Mouse (Mus musculus) embryonic facial prominence, embryonic 14.5 days (tissue): ENCODE data around the gene Ctnna3. TPM values are rescaled to one million over a fixed set of nuclear protein-coding genes. Genes with fewer than 3 reads are reported as not detected.

Experiments
- ATAC-seq: fragments of 200-750 bp; cut with Nextera tagmentation; 2 replicates; pipeline ENCODE4 v1.8.0; 2017; ENCODE audit warnings: low read depth, moderate number of reproducible peaks, moderate TSS enrichment
- DNase-seq: peaks from one replicate; pipeline ENCODE4 v3.0.0-alpha.2; 2015; ENCODE audit warnings: low spot score
- H3K27ac ChIP-seq: fragments of 300-500 bp; sonication (generic); replicated peaks from 2 replicates; pipeline ENCODE4 v1.5.1; 2014; ENCODE audit warnings: low read depth, mild to moderate bottlenecking, low read length, moderate library complexity
- H3K27me3 ChIP-seq: fragments of 300-500 bp; sonication (generic); replicated peaks from 2 replicates; pipeline ENCODE4 v1.6.1; 2014; ENCODE audit warnings: low read length; ENCODE audit not compliant: control insufficient read depth, insufficient read depth
- H3K36me3 ChIP-seq: fragments of 300-500 bp; sonication (generic); 2 replicates; pipeline ENCODE4 v1.6.1; 2014; ENCODE audit warnings: low read length, mixed read lengths; ENCODE audit not compliant: control insufficient read depth, insufficient read depth
- H3K4me1 ChIP-seq: fragments of 300-500 bp; sonication (generic); 2 replicates; pipeline ENCODE4 v1.6.1; 2014; ENCODE audit warnings: antibody characterized with exemption, low read length; ENCODE audit not compliant: control insufficient read depth, insufficient read depth
- H3K4me2 ChIP-seq: fragments of 300-500 bp; sonication (generic); 2 replicates; pipeline ENCODE4 v1.6.1; 2014; ENCODE audit warnings: low read depth, mild to moderate bottlenecking, low read length, moderate library complexity, mixed read lengths
- H3K4me3 ChIP-seq: fragments of 300-500 bp; sonication (generic); 2 replicates; pipeline ENCODE4 v1.5.1; 2014; ENCODE audit warnings: low read depth, mild to moderate bottlenecking, low read length
- H3K9ac ChIP-seq: fragments of 300-500 bp; sonication (generic); 2 replicates; pipeline ENCODE4 v1.6.1; 2014; ENCODE audit warnings: low read depth, mild to moderate bottlenecking, low read length, moderate library complexity, mixed read lengths
- H3K9me3 ChIP-seq: fragments of 300-500 bp; sonication (generic); 2 replicates; pipeline ENCODE4 v1.6.1; 2016; ENCODE audit warnings: low read length; ENCODE audit not compliant: control insufficient read depth
- WGBS: fragments of 180-500 bp; shearing (Covaris S2); extraction: QIAGEN DNeasy Blood & Tissue Kit; methylation state at CpG from one replicate; pipeline ENCODE4 v1.1.7; 2014; 5-methylcytosine and 5-hydroxymethylcytosine counted together
- polyA plus RNA-seq: library from polyadenylated mRNA; unstranded; fragments of >200 nt; fragmentation: Nextera tagmentation; extraction: Ambion mirVana; gene quantifications from 2 replicates; pipeline ENCODE4 v1.2.1, GENCODE M21; 2014

Gene Ctnna3
- polyA plus RNA-seq, 1 experiment from 2014 or later = 1.6 TPM

GRCm38 (mm10) chr10:63532381-63532780, 102.5 kb downstream of the Ctnna3 start:
- no peak overlapping the region for H3K27ac ChIP-seq
- no peaks in the 10 kb centered on the region for H3K36me3 ChIP-seq
- DNase-seq (no peak), ATAC-seq (no peak)
- no peaks in the 10 kb centered on the region for H3K9me3 ChIP-seq
- H3K27me3 ChIP-seq = no peaks in the 10 kb centered on the region
- no peak overlapping the region for H3K9ac ChIP-seq
- 69% methylated on average over 8 of the region's 8 CpGs for WGBS
- H3K4me3 ChIP-seq = no peak overlapping the region
- no peak overlapping the region for H3K4me2 ChIP-seq
- no peaks in the 10 kb centered on the region for H3K4me1 ChIP-seq

DNA sequence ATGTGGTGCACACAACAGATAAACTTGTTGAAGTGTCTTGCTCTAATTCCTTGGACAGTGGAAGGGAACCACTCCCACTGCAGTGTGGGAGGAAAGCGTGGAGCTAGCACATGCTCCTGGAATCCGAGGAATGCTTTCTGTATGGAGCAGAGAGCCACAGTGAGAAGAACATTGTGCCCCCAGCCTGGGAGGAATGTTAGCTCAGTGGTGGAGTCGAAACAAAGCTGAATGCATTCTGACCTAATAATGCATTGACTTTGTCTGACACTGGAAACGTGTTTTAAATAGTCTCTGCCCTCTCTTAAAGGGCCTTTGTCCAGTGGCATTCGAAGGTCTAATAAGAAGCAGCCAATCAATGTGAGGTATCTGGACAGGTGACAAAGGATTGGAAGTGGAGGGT, 111.9 kb downstream of the Ctnna3 start:
- ATAC-seq = peak; percentile 86
- WGBS = 15% methylated on average over 5 of the region's 5 CpGs
- Histone ChIP-seq H3K27me3 (no peaks in the 10 kb centered on the region), H3K27ac (no peak overlapping the region), H3K36me3 (no peaks in the 10 kb centered on the region), H3K4me3 (no peak overlapping the region), H3K9me3 (no peaks in the 10 kb centered on the region), H3K9ac (no peak overlapping the region), H3K4me1 (0 out of 2 replicates have a peak, but pooled peaks cover 8% of the 10 kb centered on the region), H3K4me2 (no peak overlapping the region)
- peak; percentile 81 for DNase-seq

- Histone ChIP-seq H3K9ac (no peak overlapping the region), H3K4me2 (no peak overlapping the region), H3K36me3 (no peaks in the 10 kb centered on the region), H3K27me3 (no peaks in the 10 kb centered on the region), H3K9me3 (no peaks in the 10 kb centered on the region), H3K4me1 (0 out of 2 replicates have a peak, but pooled peaks cover 8% of the 10 kb centered on the region), H3K27ac (no peak overlapping the region), H3K4me3 (no peak overlapping the region)
- DNase-seq = no peak
- WGBS = 36% methylated on average over 6 of the region's 6 CpGs
- ATAC-seq = no peak; the same call in 1 of the 2 replicates
Measured at GRCm38 (mm10) chr10:63542493-63542892, 112.6 kb downstream of the Ctnna3 start.

- 80% methylated on average over 8 of the region's 8 CpGs for WGBS
- no peak for ATAC-seq
Measured at GRCm38 (mm10) chr10:63566691-63567090, 136.8 kb downstream of the Ctnna3 start.

GRCm38 (mm10) chr10:63571561-63571960, 141.7 kb downstream of the Ctnna3 start:
- DNase-seq (no peak), ATAC-seq (no peak)
- Histone ChIP-seq H3K27ac (no peak overlapping the region), H3K4me2 (no peak overlapping the region), H3K36me3 (no peaks in the 10 kb centered on the region), H3K9me3 (no peaks in the 10 kb centered on the region), H3K4me3 (no peak overlapping the region), H3K4me1 (no peaks in the 10 kb centered on the region), H3K27me3 (no peaks in the 10 kb centered on the region), H3K9ac (no peak overlapping the region)

More at GRCm38 (mm10) chr10:63566691-63567090, 136.8 kb downstream of the Ctnna3 start:
- H3K27ac ChIP-seq = no peak overlapping the region
- H3K9me3 ChIP-seq = no peaks in the 10 kb centered on the region
- H3K36me3 ChIP-seq = no peaks in the 10 kb centered on the region
- H3K4me3 ChIP-seq = no peak overlapping the region
- no peak for DNase-seq
- no peaks in the 10 kb centered on the region for H3K27me3 ChIP-seq
- H3K4me1 ChIP-seq = no peaks in the 10 kb centered on the region
- H3K4me2 ChIP-seq = no peak overlapping the region
- no peak overlapping the region for H3K9ac ChIP-seq

GRCm38 (mm10) chr10:63572866-63573265, 143.0 kb downstream of the Ctnna3 start:
- DNase-seq = no peak
- no peak overlapping the region for H3K4me3 ChIP-seq
- WGBS = 89% methylated on average over 7 of the region's 7 CpGs
- no peaks in the 10 kb centered on the region for H3K4me1 ChIP-seq
- no peak overlapping the region for H3K27ac ChIP-seq
- no peak overlapping the region for H3K4me2 ChIP-seq
- H3K9me3 ChIP-seq = no peaks in the 10 kb centered on the region
- no peak for ATAC-seq
- no peak overlapping the region for H3K9ac ChIP-seq
- no peaks in the 10 kb centered on the region for H3K27me3 ChIP-seq
- H3K36me3 ChIP-seq = no peaks in the 10 kb centered on the region

GRCm38 (mm10) chr10:63574100-63574609, 144.3 kb downstream of the Ctnna3 start:
- H3K27me3 ChIP-seq = no peaks in the 10 kb centered on the region
- no peaks in the 10 kb centered on the region for H3K36me3 ChIP-seq
- H3K4me1 ChIP-seq = no peaks in the 10 kb centered on the region
- WGBS = 85% methylated on average over 7 of the region's 7 CpGs
- no peaks in the 10 kb centered on the region for H3K9me3 ChIP-seq
- no peak overlapping the region for H3K9ac ChIP-seq
- peak; percentile 16 for DNase-seq
- no peak overlapping the region for H3K4me3 ChIP-seq
- no peak overlapping the region for H3K27ac ChIP-seq
- 0 out of 2 replicates have a peak, but pooled peaks have one; percentile 22 for ATAC-seq
- H3K4me2 ChIP-seq = no peak overlapping the region

DNA sequence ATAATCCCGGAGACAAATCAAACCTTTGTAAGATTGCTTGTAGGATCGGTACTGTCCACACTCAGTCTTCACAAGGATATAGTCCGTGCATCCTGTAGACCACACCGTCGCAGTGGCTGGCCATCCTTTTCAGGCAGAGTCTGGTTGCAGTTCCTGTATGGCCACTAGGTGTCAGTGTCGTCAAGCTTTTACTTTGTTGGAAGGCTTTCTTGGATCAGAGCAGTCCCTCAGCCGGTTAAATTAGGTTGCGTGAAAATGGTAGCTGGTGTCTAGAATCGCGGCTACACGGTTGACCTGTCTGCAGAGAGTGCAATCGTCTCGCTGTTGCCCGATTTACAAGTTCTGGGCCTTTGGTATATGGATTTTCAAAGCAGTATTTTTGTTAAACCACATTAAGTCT, 152.7 kb downstream of the Ctnna3 start:
- Histone ChIP-seq H3K4me1 (no peaks in the 10 kb centered on the region), H3K4me3 (no peak overlapping the region), H3K9ac (no peak overlapping the region), H3K36me3 (no peaks in the 10 kb centered on the region), H3K27me3 (no peaks in the 10 kb centered on the region), H3K27ac (no peak overlapping the region), H3K4me2 (peak overlapping the region; percentile 34; the same call in 1 of the 2 replicates), H3K9me3 (no peaks in the 10 kb centered on the region)
- peak; percentile 78 for DNase-seq
- peak; percentile 76 for ATAC-seq
- 9% methylated on average over 14 of the region's 14 CpGs for WGBS

DNA sequence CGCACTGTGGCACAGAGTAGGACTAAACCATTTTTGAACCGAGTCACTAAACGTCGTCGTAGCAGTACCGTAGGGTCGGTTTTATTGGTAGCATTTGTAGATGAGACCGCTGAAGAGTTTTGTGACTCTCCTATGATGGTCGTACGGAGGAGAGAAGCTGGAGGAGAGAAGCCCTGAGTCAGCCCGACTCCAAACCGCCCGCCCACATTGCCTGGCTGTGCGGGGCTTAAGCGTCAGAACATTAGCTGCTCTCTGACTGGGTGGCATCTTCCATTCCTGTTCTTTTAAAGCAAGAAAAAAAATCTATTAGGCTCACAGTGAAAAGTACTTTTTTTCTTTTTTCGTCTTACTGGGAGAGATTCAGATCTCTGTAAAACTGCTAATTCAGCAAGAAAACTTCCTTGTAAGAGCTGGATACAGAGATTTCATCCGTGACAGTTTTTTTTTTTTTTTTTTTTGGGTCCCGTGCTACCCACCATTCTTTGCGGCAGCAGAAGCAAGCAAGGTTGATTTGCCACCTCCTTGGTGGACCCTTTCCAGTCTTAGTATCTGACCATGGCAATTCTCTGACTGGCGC, 154.0 kb downstream of the Ctnna3 start:
- Histone ChIP-seq H3K9me3 (no peaks in the 10 kb centered on the region), H3K27me3 (no peaks in the 10 kb centered on the region), H3K4me1 (no peaks in the 10 kb centered on the region), H3K9ac (0 out of 2 replicates have a peak overlapping the region, but pooled peaks have one; percentile 19), H3K4me2 (peak overlapping the region; percentile 33), H3K27ac (no peak overlapping the region), H3K36me3 (no peaks in the 10 kb centered on the region), H3K4me3 (0 out of 2 replicates have a peak overlapping the region, but pooled peaks have one; percentile 5)
- ATAC-seq = no peak
- no peak for DNase-seq
- 72% methylated on average over 20 of the region's 20 CpGs for WGBS
